Mouse (Mus musculus): ENCODE data around the gene Olfr1241. TPM values are rescaled to one million over a fixed set of nuclear protein-coding genes. Genes with fewer than 3 reads are reported as not detected.

Olfr1241 gene
- not detected for total RNA-seq (2021)

GRCm38 (mm10) chr2:89487026-89487425 is at the start of gene Olfr1241:
TSS of gene Olfr1241 (minus strand) at chr2:89487126.
- no peak for DNase-seq (ENCODE audit: low spot score)
- intact Hi-C loops (cut with DNase I) = no loop called here

DNA sequence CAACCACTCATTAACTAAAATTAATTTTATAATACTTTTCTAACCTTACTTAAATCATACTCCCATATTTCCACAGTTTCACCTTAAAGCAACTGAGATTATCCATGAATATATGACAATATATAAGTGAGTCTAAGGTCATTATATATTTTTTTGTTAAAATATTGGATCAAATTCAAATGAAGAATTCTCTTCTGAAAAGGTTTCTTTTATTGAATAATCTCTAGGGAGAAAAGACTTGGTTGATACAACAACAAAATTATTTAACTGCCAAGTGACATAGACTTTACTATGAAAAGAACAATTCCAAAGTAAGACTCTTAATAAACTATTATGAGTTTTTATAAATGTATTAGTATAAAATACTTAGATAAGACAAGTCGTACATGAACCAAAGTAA is 44.5 kb upstream of the Olfr1241 start, which contains the start of gene Olfr1243:
Gene Olfr1243, minus strand, starts transcription at position 101 of the 400 bp plus-strand sequence.
- intact Hi-C loops (cut with DNase I) = no loop called here

DNA sequence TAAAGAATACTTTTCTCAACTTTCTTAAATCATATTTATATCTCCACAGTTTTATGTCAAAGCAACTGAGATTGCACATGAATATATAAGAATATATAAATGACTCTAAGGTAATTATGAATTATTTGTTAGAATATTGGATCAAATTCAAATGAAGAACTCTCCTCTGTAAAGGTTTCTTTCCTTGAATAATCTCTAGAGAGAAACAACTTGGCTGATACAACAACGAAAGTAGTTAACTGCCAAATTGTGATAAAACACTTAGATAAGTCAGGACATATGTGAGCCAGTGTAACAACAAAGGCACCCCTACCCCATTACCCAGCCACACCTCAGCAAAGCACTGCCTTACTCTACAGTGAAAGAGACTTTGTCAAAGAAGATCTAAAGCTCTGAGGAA is 11.3 kb upstream of the Olfr1241 start, which contains the start of gene Olfr1242:
Gene Olfr1242, minus strand, starts transcription at position 101 of the 400 bp plus-strand sequence.
- intact Hi-C loops (cut with DNase I) = no loop called here
- no peak for DNase-seq (ENCODE audit: low spot score)

More for the DNA sequence above, 44.5 kb upstream of the Olfr1241 start, which contains the start of gene Olfr1243:
- no peak for DNase-seq (ENCODE audit: low spot score)

DNA sequence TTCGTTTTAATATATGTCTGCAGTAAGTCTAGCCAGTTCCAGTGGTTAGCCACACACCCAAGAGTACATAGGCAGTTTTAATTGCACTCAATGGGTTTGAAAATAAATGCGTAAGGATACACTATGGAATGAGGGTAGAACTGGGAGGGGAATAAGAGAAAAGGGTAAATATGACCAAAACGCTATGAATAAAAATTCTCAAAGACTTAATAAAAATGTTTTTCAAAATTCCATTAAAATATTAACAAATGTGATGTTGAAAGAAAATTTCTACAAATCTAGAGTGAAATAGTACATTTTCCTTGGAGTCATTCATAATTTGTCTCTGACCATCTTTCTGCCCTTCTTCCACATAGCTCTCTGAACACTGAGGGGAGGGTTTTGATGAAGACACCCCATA is 44.0 kb downstream of the Olfr1241 start, which contains the start of gene Olfr1240:
Gene Olfr1240, minus strand, starts transcription at position 101 of the 400 bp plus-strand sequence.
- no peak for DNase-seq (ENCODE audit: low spot score)
- intact Hi-C loops (cut with DNase I) = no loop called here

Other genes with a start within 250 kb of the Olfr1241 start
- gene Olfr1228, start 233.1 kb downstream of the Olfr1241 start, total RNA-seq (2021) = not detected
- not detected for gene Olfr1229, start 199.1 kb downstream of the Olfr1241 start, total RNA-seq (2021)
- gene Olfr1230, start 189.9 kb downstream of the Olfr1241 start, total RNA-seq (2021) = not detected
- not detected for gene Olfr1231, start 180.1 kb downstream of the Olfr1241 start, total RNA-seq (2021)
- not detected for gene Olfr1232, start 157.5 kb downstream of the Olfr1241 start, total RNA-seq (2021)
- gene Olfr1233, start 144.7 kb downstream of the Olfr1241 start, total RNA-seq (2021) = not detected
- gene Olfr1234, start 122.3 kb downstream of the Olfr1241 start, total RNA-seq (2021) = not detected
- not detected for gene Olfr1238, start 77.5 kb downstream of the Olfr1241 start, total RNA-seq (2021)
- not detected for gene Olfr1239, start 66.7 kb downstream of the Olfr1241 start, total RNA-seq (2021)
- gene Olfr1240, start 44.1 kb downstream of the Olfr1241 start, total RNA-seq (2021) = not detected
- not detected for gene Olfr1242, start 11.2 kb upstream of the Olfr1241 start, total RNA-seq (2021)
- not detected for gene Olfr1243, start 44.4 kb upstream of the Olfr1241 start, total RNA-seq (2021)
- not detected for gene Olfr1245, start 91.3 kb upstream of the Olfr1241 start, total RNA-seq (2021)
- gene Olfr1246, start 106.0 kb upstream of the Olfr1241 start, total RNA-seq (2021) = not detected
- gene Olfr1247, start 127.0 kb upstream of the Olfr1241 start, total RNA-seq (2021) = not detected
- gene Olfr1248, start 131.1 kb upstream of the Olfr1241 start, total RNA-seq (2021) = not detected
- not detected for gene Olfr1249, start 147.9 kb upstream of the Olfr1241 start, total RNA-seq (2021)
- gene Olfr1250, start 174.3 kb upstream of the Olfr1241 start, total RNA-seq (2021) = not detected
- not detected for gene Olfr1251, start 184.8 kb upstream of the Olfr1241 start, total RNA-seq (2021)
- gene Olfr1252, start 237.9 kb upstream of the Olfr1241 start, total RNA-seq (2021) = not detected